Mouse (Mus musculus) CH12.LX (cell line): ENCODE data around the gene Itga2b. TPM values are rescaled to one million over a fixed set of nuclear protein-coding genes. Genes with fewer than 3 reads are reported as not detected.
A peak's percentile ranks its signal among the peaks of the same experiment; 100 is the strongest.

Experiments
- DNase-seq: peaks from one replicate; pipeline ENCODE4 v3.0.0-alpha.2; 2013; ENCODE audit errors: extremely low read depth
- H3K27ac ChIP-seq: 2 replicates; pipeline ENCODE4 v1.5.1; 2012; ENCODE audit warnings: low read depth, mild to moderate bottlenecking, control low read depth, moderate library complexity; ENCODE audit not compliant: insufficient read depth
- H3K27me3 ChIP-seq: replicated peaks from 2 replicates; pipeline ENCODE3; 2012; ENCODE audit warnings: inconsistent platforms
- H3K36me3 ChIP-seq, 2 experiments: replicated peaks in 1 of 2; 2 replicates each; pipeline versions ENCODE3 to v1.6.1; 2012; ENCODE audit warnings: inconsistent platforms in 1 of 2, low read length in 1 of 2, mild to moderate bottlenecking in 1 of 2, mixed read lengths in 1 of 2, moderate library complexity in 1 of 2; ENCODE audit not compliant: control insufficient read depth in 1 of 2, insufficient read depth in 1 of 2
- H3K4me1 ChIP-seq, 2 experiments: 2 replicates each; pipeline ENCODE4 v1.6.1; 2012; ENCODE audit warnings: inconsistent platforms in 1 of 2, moderate library complexity in 1 of 2; ENCODE audit not compliant: insufficient read depth in 2 of 2, control insufficient read depth in 1 of 2
- H3K4me2 ChIP-seq: 2 replicates; pipeline ENCODE4 v1.6.1; 2012; ENCODE audit warnings: low read depth, mild to moderate bottlenecking, control low read depth; ENCODE audit not compliant: poor library complexity, insufficient read depth, severe bottlenecking
- H3K4me3 ChIP-seq, 3 experiments: fragments of 150-350 bp in 1 of 3; sonication (generic) in 1 of 3; replicated peaks in 1 of 3; 2 replicates each; pipeline versions ENCODE3 to v1.5.1; 2011 to 2012; ENCODE audit warnings: low read depth in 2 of 3, low read length in 2 of 3, mild to moderate bottlenecking in 2 of 3, moderate library complexity in 2 of 3, control low read depth in 1 of 3, improper control_type of control experiment in 1 of 3, inconsistent platforms in 1 of 3, mixed read lengths in 1 of 3; ENCODE audit not compliant: poor library complexity in 1 of 3
- H3K79me2 ChIP-seq: replicated peaks from 2 replicates; pipeline ENCODE4 v1.6.1; 2012; ENCODE audit warnings: mild to moderate bottlenecking, moderate library complexity; ENCODE audit not compliant: control insufficient read depth, poor library complexity, insufficient read depth, severe bottlenecking; ENCODE audit errors: extremely low read depth
- H3K9ac ChIP-seq: 2 replicates; pipeline ENCODE4 v1.6.1; 2012; ENCODE audit warnings: low read depth, mild to moderate bottlenecking, control low read depth, moderate library complexity; ENCODE audit not compliant: insufficient read depth
- H3K9me3 ChIP-seq: replicated peaks from 2 replicates; pipeline ENCODE3; 2012; ENCODE audit warnings: low read length, inconsistent platforms, mixed read lengths
- BHLHE40 ChIP-seq: IDR thresholded peaks from 2 replicates; pipeline ENCODE4 v1.6.1; 2011; ENCODE audit warnings: mild to moderate bottlenecking, low read depth, low read length, improper control_type of control experiment
- CTCF ChIP-seq, 2 experiments: IDR thresholded peaks in 1 of 2; conservative IDR thresholded peaks in 1 of 2; 2 replicates each; pipeline ENCODE4 v1.5.1; 2011 to 2012; ENCODE audit warnings: low read depth in 2 of 2, low read length in 2 of 2, improper control_type of control experiment in 1 of 2, inconsistent platforms in 1 of 2, mild to moderate bottlenecking in 1 of 2, moderate library complexity in 1 of 2
- ELF1 ChIP-seq: IDR thresholded peaks from 2 replicates; pipeline ENCODE4 v1.6.1; 2014; ENCODE audit warnings: low read depth, mild to moderate bottlenecking, inconsistent platforms, low read length, improper control_type of control experiment
- EP300 ChIP-seq: IDR thresholded peaks from 2 replicates; pipeline ENCODE4 v1.6.1; 2011; ENCODE audit warnings: low read length, improper control_type of control experiment
- ETS1 ChIP-seq: conservative IDR thresholded peaks from 2 replicates; pipeline ENCODE4 v1.6.1; 2012; ENCODE audit warnings: low read depth, mild to moderate bottlenecking, inconsistent platforms, low read length, improper control_type of control experiment, moderate library complexity
- IRF4 ChIP-seq: IDR thresholded peaks from 2 replicates; pipeline ENCODE4 v1.6.1; 2014; ENCODE audit warnings: low read depth, mild to moderate bottlenecking, inconsistent platforms, low read length, improper control_type of control experiment
- JUN ChIP-seq: IDR thresholded peaks from 2 replicates; pipeline ENCODE4 v1.6.1; 2011; ENCODE audit warnings: low read depth, mild to moderate bottlenecking, low read length, improper control_type of control experiment, moderate library complexity; ENCODE audit not compliant: insufficient read depth
- MAX ChIP-seq: IDR thresholded peaks from 2 replicates; pipeline ENCODE4 v1.6.1; 2011; ENCODE audit warnings: low read length, improper control_type of control experiment
- MAZ ChIP-seq: IDR thresholded peaks from 2 replicates; pipeline ENCODE4 v1.6.1; 2012; ENCODE audit warnings: low read depth, mild to moderate bottlenecking, inconsistent platforms, low read length, improper control_type of control experiment, moderate library complexity
- MEF2A ChIP-seq: IDR thresholded peaks from 2 replicates; pipeline ENCODE4 v1.6.1; 2014; ENCODE audit warnings: low read depth, mild to moderate bottlenecking, inconsistent platforms, low read length, improper control_type of control experiment, borderline replicate concordance
- MXI1 ChIP-seq: IDR thresholded peaks from 2 replicates; pipeline ENCODE4 v1.6.1; 2011; ENCODE audit warnings: mild to moderate bottlenecking, low read depth, low read length, improper control_type of control experiment
- MYC ChIP-seq: IDR thresholded peaks from 2 replicates; pipeline ENCODE4 v1.6.1; 2011; ENCODE audit warnings: low read depth, mild to moderate bottlenecking, improper control_type of control experiment, low read length
- NELFE ChIP-seq: IDR thresholded peaks from 2 replicates; pipeline ENCODE4 v1.6.1; 2011; ENCODE audit warnings: low read depth, low read length, improper control_type of control experiment
- POLR2AphosphoS2 ChIP-seq: IDR thresholded peaks from 2 replicates; pipeline ENCODE4 v1.6.1; 2011; ENCODE audit warnings: low read depth, low read length, improper control_type of control experiment
- RAD21 ChIP-seq: IDR thresholded peaks from 2 replicates; pipeline ENCODE4 v1.6.1; 2011; ENCODE audit warnings: low read depth, mild to moderate bottlenecking, low read length, improper control_type of control experiment, moderate library complexity
- SIN3A ChIP-seq: IDR thresholded peaks from 2 replicates; pipeline ENCODE4 v1.6.1; 2012; ENCODE audit warnings: low read length, improper control_type of control experiment, inconsistent platforms
- SMC3 ChIP-seq: IDR thresholded peaks from 2 replicates; pipeline ENCODE4 v1.6.1; 2011; ENCODE audit warnings: low read depth, low read length, improper control_type of control experiment
- TBP ChIP-seq: conservative IDR thresholded peaks from 2 replicates; pipeline ENCODE4 v1.6.1; 2011; ENCODE audit warnings: low read depth, low read length, improper control_type of control experiment
- TCF12 ChIP-seq: IDR thresholded peaks from 2 replicates; pipeline ENCODE4 v1.6.1; 2014; ENCODE audit warnings: low read depth, mild to moderate bottlenecking, inconsistent platforms, low read length, improper control_type of control experiment
- ZC3H11A ChIP-seq: IDR thresholded peaks from 2 replicates; pipeline ENCODE4 v1.6.1; 2012; ENCODE audit warnings: low read depth, mild to moderate bottlenecking, inconsistent platforms, low read length, improper control_type of control experiment
- ZKSCAN1 ChIP-seq: IDR thresholded peaks from 2 replicates; pipeline ENCODE4 v1.6.1; 2012; ENCODE audit warnings: low read depth, inconsistent platforms, low read length, improper control_type of control experiment, borderline replicate concordance
- ZNF384 ChIP-seq: IDR thresholded peaks from 2 replicates; pipeline ENCODE4 v1.6.1; 2012; ENCODE audit warnings: low read depth, low read length, improper control_type of control experiment, inconsistent platforms
- dilution Hi-C: fragments of 300-500 bp; cut with MboI; formaldehyde crosslinking; loops from 2 replicates; pipeline ENCODE4 v1.14.3; 2020; ENCODE audit warnings: low sequenced_read_pairs; ENCODE audit not compliant: extremely low pct_unique_long_range_greater_than_20kb, extremely low pct_ligation_motif_present
- in situ Hi-C: fragments of 300-500 bp; cut with MboI; formaldehyde crosslinking; loops from 3 replicates; pipeline ENCODE4 v1.14.3; 2019; ENCODE audit warnings: low sequenced_read_pairs, low pct_ligation_motif_present, low pct_unique_long_range_greater_than_20kb, mixed read lengths
- polyA plus RNA-seq: library from polyadenylated mRNA; unstranded; fragments of >175 nt; gene quantifications from 2 replicates; pipeline ENCODE4 v1.2.1, GENCODE M21; 2012; ENCODE audit warnings: low read depth; ENCODE audit not compliant: insufficient read length
- total RNA-seq, 2 experiments: library from RNA; depleted of rRNA; stranded (reverse); fragments of 300-350 nt in 1 of 2; fragments of >200 nt in 1 of 2; gene quantifications; 2 replicates each; pipeline ENCODE4 v1.2.3; 2012 to 2014

The Itga2b gene
- total and polyA plus RNA-seq, 3 experiments = 0.95 to 3.6 (median 3.0) TPM

DNA sequence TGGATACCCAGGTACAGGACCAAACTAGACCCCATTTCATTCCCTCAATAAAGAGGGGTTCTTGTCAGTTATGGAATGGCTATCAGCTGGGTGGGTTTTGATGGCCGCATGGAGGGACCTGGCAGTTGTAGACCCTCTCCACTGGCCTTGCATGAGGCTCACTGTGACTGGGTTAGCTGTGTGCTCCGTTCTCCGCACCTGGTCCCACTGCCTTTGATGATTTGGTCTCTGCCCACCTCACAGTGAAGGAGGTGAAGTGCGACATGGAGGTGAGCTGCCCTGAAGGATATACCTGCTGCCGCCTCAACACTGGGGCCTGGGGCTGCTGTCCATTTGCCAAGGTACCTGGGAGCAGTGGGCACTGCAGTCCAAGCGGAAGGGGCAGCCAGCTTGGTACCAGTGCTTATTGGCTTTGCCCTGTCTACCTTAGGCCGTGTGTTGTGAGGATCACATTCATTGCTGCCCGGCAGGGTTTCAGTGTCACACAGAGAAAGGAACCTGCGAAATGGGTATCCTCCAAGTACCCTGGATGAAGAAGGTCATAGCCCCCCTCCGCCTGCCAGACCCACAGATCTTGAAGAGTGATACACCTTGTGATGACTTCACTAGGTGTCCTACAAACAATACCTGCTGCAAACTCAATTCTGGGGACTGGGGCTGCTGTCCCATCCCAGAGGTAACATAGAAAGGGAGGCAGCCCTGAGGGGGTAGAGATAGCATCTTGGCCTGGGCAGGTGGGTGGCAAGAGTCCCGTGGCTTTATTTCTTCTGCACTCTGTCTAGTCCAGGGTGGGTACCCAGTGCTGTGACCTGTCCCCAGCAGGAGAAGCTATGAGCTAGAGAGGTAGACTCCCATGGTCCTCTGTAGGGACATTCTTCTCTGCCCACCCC is 34.9 kb downstream of the Itga2b start:
- Histone ChIP-seq H3K79me2 (no peaks in the 10 kb centered on the region), H3K9me3 (peaks cover 29% of the 10 kb centered on the region), H3K4me3 (no peak overlapping the region), H3K4me1 (peaks cover 27 to 40% of the 10 kb centered on the region in 2 experiments), H3K27ac (no peak overlapping the region), H3K36me3 (peaks cover 24 to 47% of the 10 kb centered on the region in 2 experiments), H3K27me3 (no peaks in the 10 kb centered on the region), H3K9ac (no peak overlapping the region), H3K4me2 (no peak overlapping the region)
- no peak for DNase-seq
- dilution Hi-C loops = no loop called here
- TF ChIP-seq MAX = no peak
- TF ChIP-seq BHLHE40 = no peak
- no peak for TF ChIP-seq JUN
- no peak for TF ChIP-seq POLR2AphosphoS2
- no peak for TF ChIP-seq RAD21
- TF ChIP-seq MAZ = no peak
- no peak for TF ChIP-seq ZNF384
- in situ Hi-C loops = loop anchor here (5.0 kb wide), 1 partner anchor 133 kb away; no protein-coding TSS in a partner anchor

DNA sequence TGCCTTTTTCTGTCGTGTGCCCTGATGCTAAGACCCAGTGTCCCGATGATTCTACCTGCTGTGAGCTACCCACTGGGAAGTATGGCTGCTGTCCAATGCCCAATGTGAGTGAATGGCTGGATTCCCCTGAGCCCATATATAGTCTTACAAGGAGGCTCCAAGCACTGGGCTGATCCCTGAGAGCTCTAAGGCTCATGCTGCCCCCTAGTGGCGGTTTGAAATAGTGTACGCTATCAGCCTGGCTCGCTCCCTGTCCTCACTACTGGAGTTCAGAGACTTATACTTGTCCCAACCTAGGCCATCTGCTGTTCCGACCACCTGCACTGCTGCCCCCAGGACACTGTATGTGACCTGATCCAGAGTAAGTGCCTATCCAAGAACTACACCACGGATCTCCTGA is 35.5 kb downstream of the Itga2b start:
- peaks cover 29% of the 10 kb centered on the region for H3K9me3 ChIP-seq
- no peak overlapping the region for H3K4me2 ChIP-seq
- no peaks in the 10 kb centered on the region for H3K27me3 ChIP-seq
- H3K27ac ChIP-seq = no peak overlapping the region
- H3K79me2 ChIP-seq = no peaks in the 10 kb centered on the region
- in situ Hi-C loops (loop anchor here (5.0 kb wide), 1 partner anchor 132 kb away; no protein-coding TSS in a partner anchor), dilution Hi-C loops (no loop called here)
- H3K9ac ChIP-seq = no peak overlapping the region
- peaks cover 24 to 47% of the 10 kb centered on the region in 2 experiments for H3K36me3 ChIP-seq
- H3K4me3 ChIP-seq = peak overlapping the region in 1 of 3 experiments; percentile 60
- TF ChIP-seq ETS1 = peak; percentile 6; the same call in 1 of the 2 replicates
- peak; percentile 73 for TF ChIP-seq ZC3H11A
- TF ChIP-seq SIN3A = peak; percentile 71; the same call in 1 of the 2 replicates
- TF ChIP-seq CTCF (conservative IDR thresholded peaks at IDR 0.05 in 1 of 2, IDR thresholded peaks at IDR 0.05 in 1 of 2; ENCODE audit: low read depth in 2 of 2, low read length in 2 of 2) = peak; percentile 95 to 97
- TF ChIP-seq MYC = peak; percentile 46; the same call in 1 of the 2 replicates
- no peak for TF ChIP-seq ZNF384
- TF ChIP-seq ELF1 = 0 out of 2 replicates have a peak, but pooled peaks have one; percentile 14
- peak; percentile 93 for TF ChIP-seq SMC3
- TF ChIP-seq MEF2A = peak; percentile 65; the same call in 1 of the 2 replicates
- peak; percentile 96 for TF ChIP-seq RAD21
- TF ChIP-seq EP300 = no peak
- peak; percentile 36; the same call in 1 of the 2 replicates for TF ChIP-seq BHLHE40
- peak; percentile 57; the same call in 1 of the 2 replicates for TF ChIP-seq NELFE
- TF ChIP-seq TCF12 = peak; percentile 44; the same call in 1 of the 2 replicates
- peak; percentile 41; the same call in 1 of the 2 replicates for TF ChIP-seq IRF4
- TF ChIP-seq MXI1 = no peak
- TF ChIP-seq TBP = 0 out of 2 replicates have a peak, but pooled peaks have one; percentile 22
- no peak for TF ChIP-seq ZKSCAN1
- DNase-seq = peak; percentile 97
- H3K4me1 ChIP-seq = peaks cover 27 to 47% of the 10 kb centered on the region in 2 experiments
